In genomic region chr11:86990309-86990708, GRCm38 (mm10) we compare ENCODE assay signal across 11 mouse cellular contexts. TPM values are rescaled to one million over a fixed set of nuclear protein-coding genes. Genes with fewer than 3 reads are reported as not detected.
A peak's percentile ranks its signal among the peaks of the same experiment; 100 is the strongest.
DNase-seq lines count a peak whose midpoint lies in the region; ATAC-seq lines count a peak whose summit lies in the region.
"Had no signal": no experiment of that assay in that cellular context is flagged by ENCODE, and none has a peak within 500 bp of the region (broad histone marks: within the 10 kb centered on the region; RNA-seq: fewer than 3 reads in every experiment).

No protein-coding gene starts in this region.

- WGBS in heart, embryonic 16.5 days = 69% methylated on average over 3 of the region's 3 CpGs
- 33% methylated on average over 3 of the region's 3 CpGs for WGBS in embryonic facial prominence, embryonic 11.5 days
- WGBS in hindbrain, embryonic 10.5 days = 53% methylated on average over 3 of the region's 3 CpGs
- WGBS in midbrain, embryonic 15.5 days = 9% methylated on average over 3 of the region's 3 CpGs

- no peaks in the 10 kb centered on the region for H3K36me3 ChIP-seq in heart, embryonic 16.5 days (ENCODE audit: control insufficient read depth, insufficient read depth)
- H3K36me3 ChIP-seq in embryonic facial prominence, embryonic 11.5 days (replicated peaks; ENCODE audit: control insufficient read depth, insufficient read depth, low read depth, low read length) = no peaks in the 10 kb centered on the region
- no peaks in the 10 kb centered on the region for H3K36me3 ChIP-seq in hindbrain, embryonic 10.5 days
- no peaks in the 10 kb centered on the region for H3K36me3 ChIP-seq in midbrain, embryonic 15.5 days (replicated peaks)
- H3K36me3 ChIP-seq: liver, embryonic 13.5 days had no signal

- DNase-seq in heart, adult 8-10 months (ENCODE audit: low spot score) = no peak
- DNase-seq in embryonic facial prominence, embryonic 11.5 days (ENCODE audit: low spot score) = peak; percentile 38
- DNase-seq in hindbrain, embryonic 10.5 days (ENCODE audit: low spot score) = no peak
- no peak for DNase-seq in urinary bladder, postnatal 4 days (ENCODE audit: low spot score in 2 of 2)
- DNase-seq in urinary bladder, postnatal 25 days (ENCODE audit: low spot score) = no peak
- DNase-seq: cerebellum, postnatal 10 days; kidney, postnatal 14 days; liver, embryonic 13.5 days had no signal

- no peaks in the 10 kb centered on the region for H3K9me3 ChIP-seq in heart, embryonic 16.5 days (replicated peaks; ENCODE audit: control insufficient read depth, low read length)
- H3K9me3 ChIP-seq in embryonic facial prominence, embryonic 11.5 days (replicated peaks; ENCODE audit: control insufficient read depth, low read length) = no peaks in the 10 kb centered on the region
- H3K9me3 ChIP-seq in hindbrain, embryonic 10.5 days = no peaks in the 10 kb centered on the region
- H3K9me3 ChIP-seq in midbrain, embryonic 15.5 days = no peaks in the 10 kb centered on the region
- H3K9me3 ChIP-seq: liver, embryonic 13.5 days had no signal

- H3K9ac ChIP-seq in heart, embryonic 16.5 days (ENCODE audit: low read length) = peak overlapping the region; percentile 39
- no peak overlapping the region for H3K9ac ChIP-seq in embryonic facial prominence, embryonic 11.5 days (replicated peaks; ENCODE audit: low read length)
- H3K9ac ChIP-seq in midbrain, embryonic 15.5 days = peak overlapping the region; percentile 13; the same call in 1 of the 2 replicates
- H3K9ac ChIP-seq: liver, embryonic 13.5 days had no signal

- H3K4me3 ChIP-seq in heart, embryonic 16.5 days (ENCODE audit: low read length) = no peak overlapping the region
- H3K4me3 ChIP-seq in embryonic facial prominence, embryonic 11.5 days (ENCODE audit: low read depth, low read length) = no peak overlapping the region
- no peak overlapping the region for H3K4me3 ChIP-seq in hindbrain, embryonic 10.5 days
- H3K4me3 ChIP-seq in midbrain, embryonic 15.5 days = peak overlapping the region; percentile 3; the same call in 1 of the 2 replicates
- H3K4me3 ChIP-seq: liver, embryonic 13.5 days had no signal

- H3K27me3 ChIP-seq in heart, embryonic 16.5 days (ENCODE audit: control insufficient read depth, insufficient read depth, low read length) = no peaks in the 10 kb centered on the region
- H3K27me3 ChIP-seq in embryonic facial prominence, embryonic 11.5 days (ENCODE audit: control insufficient read depth, insufficient read depth, low read length) = no peaks in the 10 kb centered on the region
- peaks cover 6% of the 10 kb centered on the region; the same call in 1 of the 2 replicates for H3K27me3 ChIP-seq in hindbrain, embryonic 10.5 days (ENCODE audit: insufficient read depth, poor library complexity, severe bottlenecking)
- no peaks in the 10 kb centered on the region for H3K27me3 ChIP-seq in midbrain, embryonic 15.5 days (replicated peaks)

- H3K4me2 ChIP-seq in heart, embryonic 16.5 days (ENCODE audit: low read depth, low read length) = peak overlapping the region; percentile 36
- no peak overlapping the region for H3K4me2 ChIP-seq in embryonic facial prominence, embryonic 11.5 days (ENCODE audit: low read depth, low read length)
- peak overlapping the region; percentile 28 for H3K4me2 ChIP-seq in midbrain, embryonic 15.5 days
- H3K4me2 ChIP-seq: liver, embryonic 13.5 days had no signal

- peaks cover 51% of the 10 kb centered on the region for H3K4me1 ChIP-seq in heart, embryonic 16.5 days (ENCODE audit: control insufficient read depth, insufficient read depth, low read length)
- peaks cover 7% of the 10 kb centered on the region for H3K4me1 ChIP-seq in embryonic facial prominence, embryonic 11.5 days (ENCODE audit: control insufficient read depth, insufficient read depth, low read length)
- H3K4me1 ChIP-seq in hindbrain, embryonic 10.5 days (replicated peaks) = peaks cover 59% of the 10 kb centered on the region
- H3K4me1 ChIP-seq in midbrain, embryonic 15.5 days = peaks cover 53% of the 10 kb centered on the region

- ATAC-seq in heart, embryonic 16.5 days (replicated peaks; ENCODE audit: extremely low read depth, insufficient read depth, low FRiP score) = no peak
- ATAC-seq in embryonic facial prominence, embryonic 11.5 days (replicated peaks; ENCODE audit: insufficient number of reproducible peaks, low FRiP score, low TSS enrichment, low read depth) = no peak
- ATAC-seq in midbrain, embryonic 15.5 days (replicated peaks) = no peak
- no peak for ATAC-seq in megakaryocyte progenitor cell, adult 5-6 weeks (replicated peaks; ENCODE audit: poor library complexity)

- H3K27ac ChIP-seq in heart, embryonic 16.5 days (ENCODE audit: low read length) = no peak overlapping the region
- H3K27ac ChIP-seq in embryonic facial prominence, embryonic 11.5 days (replicated peaks; ENCODE audit: low read depth, low read length) = no peak overlapping the region
- 0 out of 2 replicates have a peak overlapping the region, but pooled peaks have one; percentile 46 for H3K27ac ChIP-seq in hindbrain, embryonic 10.5 days
- peak overlapping the region; percentile 66 for H3K27ac ChIP-seq in midbrain, embryonic 15.5 days
- H3K27ac ChIP-seq: liver, embryonic 13.5 days had no signal

RNA-seq across cellular contexts. Expression of gene Ypel2, which starts 3.2 kb away (rescaled TPM):
- polyA plus RNA-seq in heart, embryonic 16.5 days (2015; fragmentation: Nextera tagmentation; extraction: Ambion mirVana) = 22.5 and 24.2 TPM in 2 replicates
- 10 to 100 TPM in 2 of 4 experiments, 1 to 10 TPM in 2; 8.2 to 15.7 (median 11.9) TPM for total RNA-seq in heart, adult 8-10 months (2022)
- polyA plus RNA-seq in embryonic facial prominence, embryonic 11.5 days (2014; fragmentation: Nextera tagmentation; extraction: Ambion mirVana) = 6.2 and 7.6 TPM in 2 replicates
- 4.2 and 4.3 TPM in 2 replicates for polyA plus RNA-seq in hindbrain, embryonic 10.5 days (2016; fragmentation: Nextera tagmentation; extraction: Ambion mirVana)
- 6.6 and 6.8 TPM in 2 replicates for polyA plus RNA-seq in midbrain, embryonic 15.5 days (2015; fragmentation: Nextera tagmentation; extraction: Ambion mirVana)
- 6.8 and 8.6 TPM in 2 replicates for total RNA-seq in megakaryocyte progenitor cell, adult 5-6 weeks (2015)
- 5.8 and 6.2 TPM in 2 replicates for total RNA-seq in megakaryocyte progenitor cell, adult 5-6 weeks (2017)

Comparison
In these comparisons a context has a peak if more than half of its experiments do, and no peak if none do; other contexts are left out.
1. H3K27ac ChIP-seq: peak in hindbrain, embryonic 10.5 days (single experiment) and midbrain, embryonic 15.5 days (single experiment); none in heart, embryonic 16.5 days (single experiment) and embryonic facial prominence, embryonic 11.5 days (single experiment).